Mouse (Mus musculus): ENCODE data around the gene Cd80. TPM values are rescaled to one million over a fixed set of nuclear protein-coding genes. Genes with fewer than 3 reads are reported as not detected.

Gene Cd80
- total and polyA plus RNA-seq, 3 experiments: 39.5 to 57.8 (median 46.2) TPM

DNA sequence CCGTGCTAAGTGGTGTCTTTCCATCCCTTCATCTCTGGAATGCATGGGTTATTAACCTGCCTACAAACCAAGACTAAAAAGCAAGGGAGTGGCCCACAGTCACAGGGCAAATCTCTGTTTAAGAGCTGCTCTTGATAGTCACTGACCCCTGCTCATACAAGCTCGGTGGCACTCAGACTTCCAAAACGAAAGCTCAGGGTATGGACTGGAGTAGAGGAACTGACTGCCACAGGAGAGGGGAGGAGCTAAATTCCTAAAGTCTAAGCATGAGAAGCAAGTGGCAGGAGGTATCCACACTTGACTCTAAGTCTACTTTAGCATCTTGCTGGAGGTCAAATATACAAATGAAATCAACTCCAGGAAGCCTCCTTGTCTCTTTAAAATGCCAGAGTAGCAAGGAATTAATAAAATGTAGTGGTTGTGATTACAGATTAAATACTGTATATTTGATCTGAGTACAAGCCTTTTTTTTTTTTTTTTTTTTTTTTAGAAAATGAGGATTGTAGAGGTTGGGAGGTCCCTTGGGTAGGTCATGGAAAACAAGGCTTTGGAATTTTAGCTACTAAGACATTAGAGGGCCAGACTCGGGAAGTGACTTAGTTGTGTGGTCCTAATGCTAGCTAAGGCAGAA, 20.4 kb downstream of the Cd80 start:
- no peak for DNase-seq (ENCODE audit: extremely low read depth)
- dilution Hi-C loops (cut with MboI; ENCODE audit: extremely low pct_ligation_motif_present, extremely low pct_unique_long_range_greater_than_20kb, low sequenced_read_pairs) (no loop called here), in situ Hi-C loops (cut with MboI; ENCODE audit: low pct_ligation_motif_present, low pct_unique_long_range_greater_than_20kb, low sequenced_read_pairs) (no loop called here)
- Histone ChIP-seq H3K9me3 (replicated peaks; ENCODE audit: low read length) (no peaks in the 10 kb centered on the region), H3K4me2 (ENCODE audit: insufficient read depth, low read depth, poor library complexity, severe bottlenecking) (0 out of 2 replicates have a peak overlapping the region, but pooled peaks have one; percentile 6), H3K36me3 (replicated peaks in 1 of 2; ENCODE audit: control insufficient read depth in 1 of 2, insufficient read depth in 1 of 2, low read length in 1 of 2) (peaks cover 78 to 87% of the 10 kb centered on the region in 2 experiments), H3K4me1 (ENCODE audit: control insufficient read depth in 1 of 2, insufficient read depth in 2 of 2) (peaks cover 13 to 89% of the 10 kb centered on the region in 2 experiments), H3K79me2 (replicated peaks; ENCODE audit: control insufficient read depth, extremely low read depth, insufficient read depth, poor library complexity, severe bottlenecking) (peaks cover 76% of the 10 kb centered on the region), H3K4me3 (replicated peaks in 1 of 3; ENCODE audit: low read depth in 2 of 3, low read length in 2 of 3, poor library complexity in 1 of 3) (peak overlapping the region in 2 of 3 experiments; percentile 4 to 49), H3K27ac (ENCODE audit: insufficient read depth, low read depth) (peak overlapping the region; percentile 61), H3K27me3 (replicated peaks) (no peaks in the 10 kb centered on the region), H3K9ac (ENCODE audit: insufficient read depth, low read depth) (no peak overlapping the region)
- TF ChIP-seq ZNF384 (IDR thresholded peaks at IDR 0.05; ENCODE audit: low read depth, low read length) (0 out of 2 replicates have a peak, but pooled peaks have one; percentile 20), POLR2A (IDR thresholded peaks at IDR 0.05; ENCODE audit: low read depth, low read length) (no peak)

DNA sequence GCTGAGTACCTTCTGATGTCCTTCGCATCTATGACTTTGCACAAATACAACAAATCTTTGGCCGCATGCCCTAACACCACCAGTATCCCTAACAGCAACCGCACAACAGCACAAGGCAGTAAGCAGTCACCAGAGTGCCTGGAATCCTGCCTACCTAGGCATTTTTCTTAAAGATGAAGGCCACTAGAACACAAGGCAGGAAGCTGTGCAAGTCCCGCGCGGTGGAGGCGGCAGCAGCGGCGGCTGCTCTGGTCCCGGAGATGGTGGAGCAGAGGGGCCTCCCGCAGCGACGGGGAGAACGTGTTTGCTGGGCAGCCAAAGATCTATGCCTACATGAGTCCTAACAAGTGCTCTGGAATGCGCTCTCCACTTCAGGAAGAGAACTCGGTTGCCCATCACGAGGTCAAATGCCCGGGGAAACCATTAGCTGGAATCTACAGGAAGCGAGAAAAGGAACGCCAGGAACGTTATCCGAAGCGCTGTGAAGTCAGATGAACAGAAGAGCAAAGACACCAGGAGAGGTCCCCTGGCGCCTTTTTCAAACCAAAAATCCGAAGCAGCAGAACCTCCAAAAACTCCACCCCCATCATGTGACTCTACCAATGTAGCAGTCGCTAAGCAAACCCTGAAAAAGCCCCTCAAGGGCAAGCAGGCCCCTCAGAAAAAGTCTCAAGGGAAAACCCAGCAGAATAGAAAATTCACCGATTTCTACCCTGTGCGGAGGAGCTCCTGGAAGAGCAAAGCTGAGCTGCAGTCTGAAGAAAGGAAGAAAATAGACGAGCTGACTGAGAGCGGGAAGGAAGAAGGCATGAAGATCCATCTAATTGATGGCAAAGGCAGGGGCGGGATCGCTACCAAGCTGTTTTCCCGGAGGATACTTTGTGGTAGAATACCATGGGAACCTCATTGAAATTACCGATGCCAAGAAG, 21.2 kb downstream of the Cd80 start:
- in situ Hi-C loops (cut with MboI; ENCODE audit: low pct_ligation_motif_present, low pct_unique_long_range_greater_than_20kb, low sequenced_read_pairs): no loop called here
- H3K4me1 ChIP-seq (ENCODE audit: control insufficient read depth in 1 of 2, insufficient read depth in 2 of 2): peaks cover 13 to 85% of the 10 kb centered on the region in 2 experiments
- H3K27me3 ChIP-seq (replicated peaks): no peaks in the 10 kb centered on the region
- peaks cover 80 to 87% of the 10 kb centered on the region in 2 experiments for H3K36me3 ChIP-seq (replicated peaks in 1 of 2; ENCODE audit: control insufficient read depth in 1 of 2, insufficient read depth in 1 of 2, low read length in 1 of 2)
- no peaks in the 10 kb centered on the region for H3K9me3 ChIP-seq (replicated peaks; ENCODE audit: low read length)
- peak; percentile 94 for DNase-seq (ENCODE audit: extremely low read depth)
- no peak overlapping the region for H3K4me2 ChIP-seq (ENCODE audit: insufficient read depth, low read depth, poor library complexity, severe bottlenecking)
- peak overlapping the region; percentile 61 for H3K27ac ChIP-seq (ENCODE audit: insufficient read depth, low read depth)
- no peak overlapping the region for H3K9ac ChIP-seq (ENCODE audit: insufficient read depth, low read depth)
- dilution Hi-C loops (cut with MboI; ENCODE audit: extremely low pct_ligation_motif_present, extremely low pct_unique_long_range_greater_than_20kb, low sequenced_read_pairs): no loop called here
- H3K79me2 ChIP-seq (replicated peaks; ENCODE audit: control insufficient read depth, extremely low read depth, insufficient read depth, poor library complexity, severe bottlenecking): peaks cover 71% of the 10 kb centered on the region
- TF ChIP-seq HCFC1 (IDR thresholded peaks at IDR 0.05; ENCODE audit: low read depth, low read length) (peak; percentile 27; the same call in 1 of the 2 replicates), MXI1 (IDR thresholded peaks at IDR 0.05; ENCODE audit: low read depth, low read length) (peak; percentile 41; the same call in 1 of the 2 replicates), ELF1 (IDR thresholded peaks at IDR 0.05; ENCODE audit: low read depth, low read length) (no peak), ZMIZ1 (IDR thresholded peaks at IDR 0.05; ENCODE audit: low read depth, low read length) (peak; percentile 74), CHD1 (IDR thresholded peaks at IDR 0.05; ENCODE audit: low read depth, low read length) (no peak), UBTF (IDR thresholded peaks at IDR 0.05; ENCODE audit: low read depth, low read length) (no peak), USF1 (IDR thresholded peaks at IDR 0.05; ENCODE audit: low read depth, low read length) (peak; percentile 75), NELFE (IDR thresholded peaks at IDR 0.05; ENCODE audit: low read depth, low read length) (no peak), POLR2A (IDR thresholded peaks at IDR 0.05; ENCODE audit: low read depth, low read length) (peak; percentile 31; the same call in 1 of the 2 replicates), MAZ (IDR thresholded peaks at IDR 0.05; ENCODE audit: low read depth, low read length) (no peak), CHD2 (IDR thresholded peaks at IDR 0.05; ENCODE audit: low read length) (no peak), USF2 (conservative IDR thresholded peaks at IDR 0.05; ENCODE audit: low read depth, low read length) (peak; percentile 39), RCOR1 (conservative IDR thresholded peaks at IDR 0.05; ENCODE audit: low read depth, low read length) (no peak), MAFK (IDR thresholded peaks at IDR 0.05; ENCODE audit: insufficient replicate concordance, low read length) (peak; percentile 42; the same call in 1 of the 2 replicates), E2F4 (IDR thresholded peaks at IDR 0.05; ENCODE audit: insufficient replicate concordance, low read depth, low read length) (no peak), MAX (IDR thresholded peaks at IDR 0.05; ENCODE audit: low read length) (peak; percentile 22; the same call in 1 of the 2 replicates), KAT2A (IDR thresholded peaks at IDR 0.05; ENCODE audit: insufficient replicate concordance, low read length) (no peak), MEF2A (IDR thresholded peaks at IDR 0.05; ENCODE audit: borderline replicate concordance, low read depth, low read length) (0 out of 2 replicates have a peak, but pooled peaks have one; percentile 14), TBP (conservative IDR thresholded peaks at IDR 0.05; ENCODE audit: low read depth, low read length) (no peak), POLR2AphosphoS2 (IDR thresholded peaks at IDR 0.05; ENCODE audit: low read depth, low read length) (0 out of 2 replicates have a peak, but pooled peaks have one; percentile 22), TCF12 (IDR thresholded peaks at IDR 0.05; ENCODE audit: low read depth, low read length) (peak; percentile 55; the same call in 1 of the 2 replicates), EP300 (IDR thresholded peaks at IDR 0.05; ENCODE audit: low read length) (peak; percentile 29; the same call in 1 of the 2 replicates), BHLHE40 (IDR thresholded peaks at IDR 0.05; ENCODE audit: low read depth, low read length) (peak; percentile 48; the same call in 1 of the 2 replicates), JUND (conservative IDR thresholded peaks at IDR 0.05; ENCODE audit: low read depth, low read length) (no peak), SIN3A (IDR thresholded peaks at IDR 0.05; ENCODE audit: low read length) (peak; percentile 48; the same call in 1 of the 2 replicates), ETS1 (conservative IDR thresholded peaks at IDR 0.05; ENCODE audit: low read depth, low read length) (peak; percentile 41), GABPA (IDR thresholded peaks at IDR 0.05; ENCODE audit: insufficient replicate concordance, low read depth, low read length) (no peak)
- peak overlapping the region in 2 of 3 experiments; percentile 4 to 49 for H3K4me3 ChIP-seq (replicated peaks in 1 of 3; ENCODE audit: low read depth in 2 of 3, low read length in 2 of 3, poor library complexity in 1 of 3)
